Comparison of ENCODE assay signal across 15 mouse cellular contexts in genomic region chr2:77662171-77662570, GRCm38 (mm10).
DNase-seq lines count a peak whose midpoint lies in the region; ATAC-seq and TF ChIP-seq lines count a peak whose summit lies in the region.
"Had no signal": no experiment of that assay in that cellular context is flagged by ENCODE, and none has a peak within 500 bp of the region (broad histone marks: within the 10 kb centered on the region; RNA-seq: fewer than 3 reads in every experiment).

No protein-coding gene starts in this region.

- intact Hi-C loops in gastrocnemius, adult 2 months (cut with DNase I), result no loop called here
- intact Hi-C loops in left cerebral cortex, postnatal 4 days (cut with DNase I), result no loop called here

- no peaks in the 10 kb centered on the region for H3K79me2 ChIP-seq in myocyte (ENCODE audit: control insufficient read depth, insufficient read depth)

- H3K4me3 ChIP-seq in gastrocnemius, adult 2 months, result no peak overlapping the region
- no peak overlapping the region for H3K4me3 ChIP-seq in myocyte
- H3K4me3 ChIP-seq: hindbrain, embryonic 13.5 days; limb, embryonic 15.5 days; midbrain, embryonic 15.5 days had no signal

- peak; percentile 26 for DNase-seq in gastrocnemius, adult 2 months
- DNase-seq in gastrocnemius, adult 8-10 months (ENCODE audit: low spot score in 2 of 2), result no peak
- DNase-seq in left cerebral cortex, adult 18-20 months (ENCODE audit: low spot score in 2 of 2), result peak; percentile 46 to 50
- DNase-seq in left cerebral cortex, postnatal 4 days, result no peak
- peak; percentile 78 for DNase-seq in NIH3T3 (ENCODE audit: low read depth)
- DNase-seq: cerebellum, postnatal 36 days; kidney, adult 8-10 months; layer of hippocampus, adult 9-11 months had no signal

- no peaks in the 10 kb centered on the region for H3K27me3 ChIP-seq in myocyte (ENCODE audit: control insufficient read depth, insufficient read depth, insufficient read length)
- H3K27me3 ChIP-seq: hindbrain, embryonic 13.5 days; limb, embryonic 15.5 days; midbrain, embryonic 15.5 days had no signal

- H3K4me2 ChIP-seq in myocyte (ENCODE audit: low read depth), result peak overlapping the region; percentile 10
- H3K4me2 ChIP-seq: hindbrain, embryonic 13.5 days; limb, embryonic 15.5 days; midbrain, embryonic 15.5 days had no signal

- H3ac ChIP-seq in myocyte (ENCODE audit: control insufficient read depth, insufficient read length), result no peak overlapping the region

- no peak for ATAC-seq in cerebellum, adult (ENCODE audit: insufficient number of reproducible peaks, low FRiP score, low TSS enrichment)
- ATAC-seq: CD4-positive, CD25-positive, alpha-beta regulatory T cell, adult 4 months; midbrain, embryonic 15.5 days; Patski had no signal

- no peak for TF ChIP-seq CTCF in gastrocnemius, adult 2 months (IDR thresholded peaks at IDR 0.05)

- H3K36me3 ChIP-seq in myocyte (ENCODE audit: control insufficient read depth, insufficient read depth), result no peaks in the 10 kb centered on the region
- H3K36me3 ChIP-seq: hindbrain, embryonic 13.5 days; limb, embryonic 15.5 days; midbrain, embryonic 15.5 days had no signal

- TF ChIP-seq POLR2A in myocyte (IDR thresholded peaks at IDR 0.05; ENCODE audit: insufficient read length, low read depth), result no peak

- peak overlapping the region; percentile 51; the same call in 1 of the 2 replicates for H3K27ac ChIP-seq in gastrocnemius, adult 2 months
- H3K27ac ChIP-seq: hindbrain, embryonic 13.5 days; limb, embryonic 15.5 days; midbrain, embryonic 15.5 days had no signal

TF ChIP-seq in myocyte, 11 proteins besides CTCF, POLR2A, EP300 and RAD21:
- no peak for TF ChIP-seq MYOG (IDR thresholded peaks at IDR 0.05; ENCODE audit: control insufficient read depth in 1 of 3, insufficient read depth in 1 of 3, insufficient read length in 2 of 3, low read depth in 2 of 3)

Comparison
In these comparisons a context has a peak if more than half of its experiments do, and no peak if none do; other contexts are left out.
1. DNase-seq: peak in gastrocnemius, adult 2 months (single experiment), left cerebral cortex, adult 18-20 months (2 of 2) and NIH3T3 (single experiment); none in gastrocnemius, adult 8-10 months (0 of 2) and left cerebral cortex, postnatal 4 days (single experiment).